Mouse (Mus musculus): ENCODE results near the gene Vars.
"Not testable (repeated sequence)": the region's sequence is repeated elsewhere in the genome, so short reads cannot be mapped to it uniquely, and the experiment has no call there.

Gene Vars

GRCm38 (mm10) chr17:35000717-35001451, at the start of gene Vars:
Gene Vars (plus strand): TSS chr17:35000987.
- DNase-seq (ENCODE audit: low spot score) = peak; percentile 85

GRCm38 (mm10) chr17:34951636-34952377, 49.0 kb upstream of the Vars start:
- no peak for DNase-seq (ENCODE audit: low spot score)

- DNase-seq (ENCODE audit: low spot score) = peak; percentile 90
Measured at GRCm38 (mm10) chr17:34952378-34953040, 48.3 kb upstream of the Vars start.

GRCm38 (mm10) chr17:34953258-34953657, 47.5 kb upstream of the Vars start:
- DNase-seq (ENCODE audit: low spot score) = no peak

- DNase-seq (ENCODE audit: low spot score) = no peak
Measured at GRCm38 (mm10) chr17:34953904-34954303, 46.9 kb upstream of the Vars start.

GRCm38 (mm10) chr17:34954831-34955230, 46.0 kb upstream of the Vars start:
- no peak for DNase-seq (ENCODE audit: low spot score)

GRCm38 (mm10) chr17:34955884-34956283, 44.9 kb upstream of the Vars start:
- peak; percentile 49 for DNase-seq (ENCODE audit: low spot score)

- DNase-seq (ENCODE audit: low spot score) = peak; percentile 60
Measured at GRCm38 (mm10) chr17:34956340-34956739, 44.4 kb upstream of the Vars start.

- not testable (repeated sequence) for DNase-seq (ENCODE audit: low spot score)
Measured at GRCm38 (mm10) chr17:34957291-34957690, 43.5 kb upstream of the Vars start.

- not testable (repeated sequence) for DNase-seq (ENCODE audit: low spot score)
Measured at GRCm38 (mm10) chr17:34957966-34958365, 42.8 kb upstream of the Vars start.

- DNase-seq (ENCODE audit: low spot score) = not testable (repeated sequence)
Measured at GRCm38 (mm10) chr17:34958734-34959129, 42.1 kb upstream of the Vars start.

- DNase-seq (ENCODE audit: low spot score) = peak; percentile 92
Measured at GRCm38 (mm10) chr17:34959130-34959778, 41.5 kb upstream of the Vars start, which contains the start of gene Hspa1b. Gene Hspa1b (minus strand): TSS chr17:34959238.

GRCm38 (mm10) chr17:34959881-34960515, 40.8 kb upstream of the Vars start:
- peak; percentile 73 for DNase-seq (ENCODE audit: low spot score)

- no peak for DNase-seq (ENCODE audit: low spot score)
Measured at GRCm38 (mm10) chr17:34960702-34961493, 39.9 kb upstream of the Vars start.

- DNase-seq (ENCODE audit: low spot score) = no peak
Measured at GRCm38 (mm10) chr17:34962125-34962524, 38.7 kb upstream of the Vars start.

GRCm38 (mm10) chr17:34962841-34963240, 37.9 kb upstream of the Vars start:
- no peak for DNase-seq (ENCODE audit: low spot score)

- peak; percentile 99 for DNase-seq (ENCODE audit: low spot score)
Measured at GRCm38 (mm10) chr17:34964640-34965049, 36.1 kb upstream of the Vars start.

GRCm38 (mm10) chr17:34965627-34966026, 35.2 kb upstream of the Vars start:
- DNase-seq (ENCODE audit: low spot score) = no peak

- not testable (repeated sequence) for DNase-seq (ENCODE audit: low spot score)
Measured at GRCm38 (mm10) chr17:34969822-34970221, 31.0 kb upstream of the Vars start, which contains the start of gene Gm20481. Gene Gm20481 (plus strand): TSS chr17:34969912.

- not testable (repeated sequence) for DNase-seq (ENCODE audit: low spot score)
Measured at GRCm38 (mm10) chr17:34970850-34971249, 29.9 kb upstream of the Vars start.

GRCm38 (mm10) chr17:34971694-34972068, 29.1 kb upstream of the Vars start:
- not testable (repeated sequence) for DNase-seq (ENCODE audit: low spot score)

Data from adipocyte (in vitro differentiated cells).